Mouse (Mus musculus): ENCODE results near the gene Map4k4. TPM values are rescaled to one million over a fixed set of nuclear protein-coding genes. Genes with fewer than 3 reads are reported as not detected.

Map4k4 gene
- polyA plus RNA-seq, 1 experiment from 2014 or later: 3.5 TPM

- WGBS (ENCODE audit: insufficient replicate concordance): 73% methylated on average over 2 of the region's 2 CpGs
- no peak overlapping the region; the same call in 1 of the 2 replicates for H3K4me3 ChIP-seq (replicated peaks)
- no peak overlapping the region for H3K9ac ChIP-seq
- H3K4me1 ChIP-seq (replicated peaks): peaks cover 60% of the 10 kb centered on the region
- H3K9me3 ChIP-seq (replicated peaks): no peaks in the 10 kb centered on the region
- ATAC-seq (ENCODE audit: insufficient read depth): no peak
- H3K4me2 ChIP-seq: peak overlapping the region; percentile 78
- no peaks in the 10 kb centered on the region for H3K27me3 ChIP-seq
- H3K27ac ChIP-seq (replicated peaks): peak overlapping the region; percentile 43
- H3K36me3 ChIP-seq (replicated peaks): no peaks in the 10 kb centered on the region
Observed at GRCm38 (mm10) chr1:39936934-39937333, 36.2 kb downstream of the Map4k4 start.

GRCm38 (mm10) chr1:39937609-39938008 lies 36.9 kb downstream of the Map4k4 start:
- Histone ChIP-seq H3K27me3 (no peaks in the 10 kb centered on the region), H3K4me2 (peak overlapping the region; percentile 26; the same call in 1 of the 2 replicates), H3K27ac (replicated peaks) (peak overlapping the region; percentile 43), H3K9me3 (replicated peaks) (no peaks in the 10 kb centered on the region), H3K36me3 (replicated peaks) (no peaks in the 10 kb centered on the region), H3K4me3 (replicated peaks) (no peak overlapping the region), H3K9ac (no peak overlapping the region), H3K4me1 (replicated peaks) (peaks cover 65% of the 10 kb centered on the region)
- WGBS (ENCODE audit: insufficient replicate concordance): 19% methylated on average over 4 of the region's 4 CpGs
- ATAC-seq (ENCODE audit: insufficient read depth): peak; percentile 59

GRCm38 (mm10) chr1:39939401-39939800 lies 38.7 kb downstream of the Map4k4 start:
- WGBS (ENCODE audit: insufficient replicate concordance): 76% methylated on average over 12 of the region's 12 CpGs
- H3K4me3 ChIP-seq (replicated peaks): no peak overlapping the region
- ATAC-seq (ENCODE audit: insufficient read depth): no peak
- no peak overlapping the region for H3K4me2 ChIP-seq
- H3K27me3 ChIP-seq: no peaks in the 10 kb centered on the region
- no peaks in the 10 kb centered on the region for H3K36me3 ChIP-seq (replicated peaks)
- H3K9ac ChIP-seq: no peak overlapping the region
- peaks cover 78% of the 10 kb centered on the region for H3K4me1 ChIP-seq (replicated peaks)
- no peaks in the 10 kb centered on the region for H3K9me3 ChIP-seq (replicated peaks)
- H3K27ac ChIP-seq (replicated peaks): no peak overlapping the region

- no peak for ATAC-seq (ENCODE audit: insufficient read depth)
- no peaks in the 10 kb centered on the region for H3K9me3 ChIP-seq (replicated peaks)
- 64% methylated on average over 2 of the region's 2 CpGs for WGBS (ENCODE audit: insufficient replicate concordance)
- H3K4me2 ChIP-seq: no peak overlapping the region
- no peak overlapping the region for H3K27ac ChIP-seq (replicated peaks)
- no peak overlapping the region for H3K4me3 ChIP-seq (replicated peaks)
- H3K9ac ChIP-seq: no peak overlapping the region
- H3K27me3 ChIP-seq: no peaks in the 10 kb centered on the region
- peaks cover 82% of the 10 kb centered on the region for H3K4me1 ChIP-seq (replicated peaks)
- no peaks in the 10 kb centered on the region for H3K36me3 ChIP-seq (replicated peaks)
Observed at GRCm38 (mm10) chr1:39940342-39940741, 39.6 kb downstream of the Map4k4 start.

- WGBS (ENCODE audit: insufficient replicate concordance): 69% methylated on average over 10 of the region's 10 CpGs
- Histone ChIP-seq H3K4me3 (replicated peaks) (no peak overlapping the region), H3K27ac (replicated peaks) (no peak overlapping the region), H3K9me3 (replicated peaks) (no peaks in the 10 kb centered on the region), H3K4me2 (no peak overlapping the region), H3K27me3 (no peaks in the 10 kb centered on the region), H3K9ac (no peak overlapping the region), H3K4me1 (replicated peaks) (peaks cover 74% of the 10 kb centered on the region), H3K36me3 (replicated peaks) (no peaks in the 10 kb centered on the region)
- no peak for ATAC-seq (ENCODE audit: insufficient read depth)
Observed at GRCm38 (mm10) chr1:39941237-39942179, 40.8 kb downstream of the Map4k4 start.

GRCm38 (mm10) chr1:39942935-39943334 lies 42.2 kb downstream of the Map4k4 start:
- Histone ChIP-seq H3K4me2 (no peak overlapping the region), H3K27me3 (no peaks in the 10 kb centered on the region), H3K4me3 (replicated peaks) (no peak overlapping the region), H3K9ac (no peak overlapping the region), H3K9me3 (replicated peaks) (no peaks in the 10 kb centered on the region), H3K27ac (replicated peaks) (no peak overlapping the region), H3K4me1 (replicated peaks) (peaks cover 60% of the 10 kb centered on the region), H3K36me3 (replicated peaks) (no peaks in the 10 kb centered on the region)
- ATAC-seq (ENCODE audit: insufficient read depth): no peak
- WGBS (ENCODE audit: insufficient replicate concordance): 61% methylated on average over 8 of the region's 8 CpGs

- 58% methylated on average over 5 of the region's 5 CpGs for WGBS (ENCODE audit: insufficient replicate concordance)
Observed at GRCm38 (mm10) chr1:39944306-39944971, 43.7 kb downstream of the Map4k4 start.

GRCm38 (mm10) chr1:39944972-39945323 lies 44.2 kb downstream of the Map4k4 start:
- Histone ChIP-seq H3K27me3 (no peaks in the 10 kb centered on the region), H3K9me3 (replicated peaks) (no peaks in the 10 kb centered on the region), H3K4me1 (replicated peaks) (peaks cover 55% of the 10 kb centered on the region), H3K36me3 (replicated peaks) (no peaks in the 10 kb centered on the region), H3K4me3 (replicated peaks) (no peak overlapping the region), H3K4me2 (no peak overlapping the region), H3K9ac (no peak overlapping the region), H3K27ac (replicated peaks) (no peak overlapping the region)
- ATAC-seq (ENCODE audit: insufficient read depth): no peak
- WGBS (ENCODE audit: insufficient replicate concordance): 54% methylated on average over 4 of the region's 4 CpGs

More at GRCm38 (mm10) chr1:39944306-39944971, 43.7 kb downstream of the Map4k4 start:
- no peak overlapping the region for H3K27ac ChIP-seq (replicated peaks)
- no peak for ATAC-seq (ENCODE audit: insufficient read depth)
- H3K9me3 ChIP-seq (replicated peaks): no peaks in the 10 kb centered on the region
- no peak overlapping the region for H3K4me3 ChIP-seq (replicated peaks)
- H3K36me3 ChIP-seq (replicated peaks): no peaks in the 10 kb centered on the region
- H3K4me1 ChIP-seq (replicated peaks): peaks cover 54% of the 10 kb centered on the region
- no peak overlapping the region for H3K9ac ChIP-seq
- H3K4me2 ChIP-seq: no peak overlapping the region
- H3K27me3 ChIP-seq: no peaks in the 10 kb centered on the region

- Histone ChIP-seq H3K27ac (replicated peaks) (no peak overlapping the region), H3K27me3 (no peaks in the 10 kb centered on the region), H3K9ac (no peak overlapping the region), H3K36me3 (replicated peaks) (no peaks in the 10 kb centered on the region), H3K4me2 (no peak overlapping the region), H3K4me1 (replicated peaks) (peaks cover 59% of the 10 kb centered on the region), H3K4me3 (replicated peaks) (no peak overlapping the region), H3K9me3 (replicated peaks) (no peaks in the 10 kb centered on the region)
- ATAC-seq (ENCODE audit: insufficient read depth): no peak
- WGBS (ENCODE audit: insufficient replicate concordance): 62% methylated on average over 4 of the region's 4 CpGs
Observed at GRCm38 (mm10) chr1:39946391-39946790, 45.7 kb downstream of the Map4k4 start.

GRCm38 (mm10) chr1:39947179-39947578 lies 46.5 kb downstream of the Map4k4 start:
- no peak overlapping the region for H3K27ac ChIP-seq (replicated peaks)
- WGBS (ENCODE audit: insufficient replicate concordance): 69% methylated on average over 6 of the region's 6 CpGs
- peaks cover 55% of the 10 kb centered on the region for H3K4me1 ChIP-seq (replicated peaks)
- H3K36me3 ChIP-seq (replicated peaks): no peaks in the 10 kb centered on the region
- no peak overlapping the region for H3K4me3 ChIP-seq (replicated peaks)
- ATAC-seq (ENCODE audit: insufficient read depth): no peak
- no peak overlapping the region for H3K4me2 ChIP-seq
- no peak overlapping the region for H3K9ac ChIP-seq
- H3K9me3 ChIP-seq (replicated peaks): no peaks in the 10 kb centered on the region
- no peaks in the 10 kb centered on the region for H3K27me3 ChIP-seq

GRCm38 (mm10) chr1:39947701-39948359 lies 47.1 kb downstream of the Map4k4 start:
- no peak for ATAC-seq (ENCODE audit: insufficient read depth)
- H3K27ac ChIP-seq (replicated peaks): no peak overlapping the region
- WGBS (ENCODE audit: insufficient replicate concordance): 58% methylated on average over 6 of the region's 6 CpGs

More at GRCm38 (mm10) chr1:39947701-39948359, 47.1 kb downstream of the Map4k4 start:
- no peak overlapping the region for H3K4me3 ChIP-seq (replicated peaks)
- no peak overlapping the region for H3K9ac ChIP-seq
- H3K9me3 ChIP-seq (replicated peaks): no peaks in the 10 kb centered on the region
- H3K4me2 ChIP-seq: no peak overlapping the region
- H3K36me3 ChIP-seq (replicated peaks): no peaks in the 10 kb centered on the region
- peaks cover 48% of the 10 kb centered on the region for H3K4me1 ChIP-seq (replicated peaks)
- H3K27me3 ChIP-seq: no peaks in the 10 kb centered on the region

Data from liver, embryonic 15.5 days (tissue).